Mouse (Mus musculus): ENCODE measurements around the gene B3gnt6.

The B3gnt6 gene

DNA sequence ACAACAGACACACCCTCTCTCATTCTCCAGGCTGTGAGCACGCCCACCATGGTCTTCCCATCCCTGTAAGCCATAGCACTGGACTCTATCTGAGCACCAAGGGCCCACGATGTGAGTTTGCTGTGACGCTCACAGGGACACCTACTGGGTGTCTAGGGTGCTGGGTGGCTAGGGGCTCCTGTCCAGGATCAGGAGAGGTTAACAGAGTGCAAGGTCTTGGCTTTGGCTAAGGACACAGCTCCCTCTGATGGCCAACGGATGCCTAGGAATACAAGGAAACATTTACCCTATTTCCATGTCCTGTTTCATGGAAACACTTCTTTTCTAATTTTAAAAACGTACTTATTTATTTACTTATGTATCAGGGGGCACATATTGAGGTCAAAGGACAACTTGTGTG is 48.8 kb downstream of the B3gnt6 start:
- DNase-seq (ENCODE audit: low read depth, low spot score), result no peak

- DNase-seq (ENCODE audit: low read depth, low spot score), result no peak
These were observed 49.5 kb downstream of the B3gnt6 start for GRCm38 (mm10) chr7:98149802-98150201.

- DNase-seq (ENCODE audit: low read depth, low spot score), result no peak
These were observed 50.4 kb downstream of the B3gnt6 start for GRCm38 (mm10) chr7:98148721-98149407.

DNA sequence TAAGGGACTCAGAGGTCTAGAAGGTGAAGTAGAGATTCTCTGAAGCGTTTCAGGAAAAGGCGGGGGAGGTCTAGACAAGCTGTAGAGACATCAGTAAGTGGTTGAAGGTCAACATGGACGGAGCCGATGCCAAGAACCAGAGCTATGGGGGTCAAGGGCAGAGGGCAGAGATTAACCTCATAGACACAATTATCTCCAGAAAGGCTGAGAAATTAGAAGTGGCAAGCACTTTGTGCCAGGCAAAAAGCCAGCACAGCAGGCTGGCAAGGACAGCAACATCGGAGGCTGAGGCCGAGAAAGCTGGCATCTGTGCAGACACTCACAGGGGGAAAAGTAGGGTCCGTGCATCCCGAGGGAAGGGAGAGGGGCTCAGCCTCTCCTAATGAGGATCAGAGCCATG is 51.5 kb downstream of the B3gnt6 start:
- no peak for DNase-seq (ENCODE audit: low read depth, low spot score)

DNA sequence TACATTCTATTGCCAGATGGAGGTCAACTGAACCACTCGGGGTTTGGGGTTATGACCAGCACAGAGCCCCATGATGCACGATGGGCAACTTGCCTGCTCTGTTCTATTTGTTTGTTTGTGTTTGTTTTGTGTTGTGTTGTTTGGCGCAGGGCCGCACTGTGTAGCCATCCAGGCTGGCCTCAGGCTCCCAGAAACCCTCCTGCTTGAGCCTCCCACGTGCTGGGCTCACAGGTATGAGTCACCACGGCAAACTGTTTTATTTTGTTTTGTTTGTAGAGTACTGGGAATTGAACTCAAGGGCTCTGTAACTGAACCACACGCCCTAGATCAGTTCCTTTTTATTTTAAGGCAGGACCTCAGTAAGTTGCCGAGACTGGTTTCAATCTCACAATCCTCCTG is 52.8 kb downstream of the B3gnt6 start:
- no peak for DNase-seq (ENCODE audit: low read depth, low spot score)

DNA sequence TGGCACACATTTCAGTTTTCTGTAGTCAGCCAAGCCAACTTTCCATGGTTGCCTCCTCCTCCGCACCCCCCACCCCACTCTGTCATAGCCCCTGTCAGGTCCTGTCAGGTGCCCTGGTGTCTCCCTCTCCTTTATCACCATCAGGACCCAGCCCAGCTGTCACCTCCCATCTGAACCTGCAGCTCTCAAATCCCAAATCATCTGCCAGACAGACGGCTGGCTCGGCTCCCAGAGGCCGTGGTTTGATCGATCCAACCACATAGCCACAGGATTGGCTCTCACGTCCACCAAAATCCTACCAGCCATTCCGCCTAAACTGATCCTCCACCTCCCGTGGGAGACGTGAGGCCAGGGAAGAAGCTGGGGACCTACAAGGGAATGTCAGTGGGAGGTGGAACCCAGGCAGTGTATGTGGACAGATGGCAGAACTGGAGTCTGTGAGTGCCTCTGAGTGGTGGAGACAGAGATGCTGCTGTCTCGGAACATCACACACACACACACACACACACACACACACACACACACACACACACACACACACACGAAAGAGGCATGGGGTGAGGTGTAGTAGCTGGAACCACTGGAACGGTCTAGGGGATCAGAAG is 53.3 kb downstream of the B3gnt6 start:
- no peak for DNase-seq (ENCODE audit: low read depth, low spot score)

DNA sequence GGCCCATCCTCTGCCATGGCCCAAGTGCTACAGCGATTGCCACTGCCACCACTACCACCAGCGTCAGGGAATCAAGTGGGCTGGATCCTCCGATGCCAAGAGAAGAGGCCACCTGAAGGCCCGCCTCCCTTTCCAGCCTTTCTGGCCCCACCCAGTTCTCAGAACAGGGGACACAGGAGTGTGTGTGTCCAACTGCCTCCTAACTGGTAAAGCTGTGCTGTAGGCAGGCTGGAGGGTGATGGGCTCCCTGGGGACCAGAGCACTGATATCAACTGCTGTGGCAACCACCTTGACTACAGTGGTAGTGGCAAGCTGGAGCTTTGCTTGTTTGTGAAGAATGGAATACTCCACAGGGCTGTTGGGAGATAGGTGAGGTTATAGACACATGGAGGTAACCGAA is 53.9 kb downstream of the B3gnt6 start, which contains the start of gene Omp:
Omp (minus strand) TSS at position 101 of the 400 bp plus-strand sequence.
- no peak for DNase-seq (ENCODE audit: low read depth, low spot score)

- no peak for DNase-seq (ENCODE audit: low read depth, low spot score)
These were observed 56.6 kb downstream of the B3gnt6 start for GRCm38 (mm10) chr7:98142648-98143047.
